Mouse (Mus musculus) embryonic fibroblast, embryonic 13.5 days (primary cell): ENCODE data around the gene Cd3e.

Experiments
- CTCF ChIP-seq: IDR thresholded peaks from 2 replicates; pipeline ENCODE4 v1.5.1; 2011; ENCODE audit warnings: mild to moderate bottlenecking, control low read depth, low read length, moderate library complexity, borderline replicate concordance; ENCODE audit not compliant: insufficient read depth
- POLR2A ChIP-seq: IDR thresholded peaks from 2 replicates; pipeline ENCODE4 v1.6.1; 2011; ENCODE audit warnings: low read depth, mild to moderate bottlenecking, control low read depth, low read length, moderate library complexity

DNA sequence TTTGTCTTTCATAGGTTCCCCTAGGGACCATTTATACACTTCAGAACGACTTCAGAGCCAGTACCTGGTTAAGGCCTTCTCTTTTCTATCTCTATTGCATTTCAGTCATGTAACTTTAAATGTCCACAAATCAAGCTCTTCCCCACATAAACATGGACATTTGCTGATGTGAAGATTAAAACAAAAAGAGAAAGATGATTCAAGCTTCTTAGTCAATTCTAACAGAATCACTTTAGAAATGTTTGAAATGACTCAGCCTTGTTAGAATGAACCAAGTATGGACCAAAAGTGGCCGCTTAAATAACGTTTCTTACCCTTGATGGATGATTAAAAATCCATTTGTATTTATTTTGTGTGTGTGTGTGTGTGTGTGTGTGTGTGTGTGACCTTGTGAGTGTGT, 14.2 kb upstream of the Cd3e start:
- TF ChIP-seq CTCF: no peak
- no peak for TF ChIP-seq POLR2A
